Mouse (Mus musculus): Measurements from ENCODE around the gene Pgm1. TPM values are rescaled to one million over a fixed set of nuclear protein-coding genes. Genes with fewer than 3 reads are reported as not detected.

Pgm1 gene
- polyA plus RNA-seq (2012; ENCODE audit: low replicate concordance): 1.8 and 3.4 TPM in 2 replicates

GRCm38 (mm10) chr4:99929149-99929612, at the start of gene Pgm1:
Gene Pgm1, plus strand, starts transcription at chr4:99929414.

GRCm38 (mm10) chr4:99929613-99930517, 651 bp downstream of the Pgm1 start, which contains the start of gene Itgb3bp:
Gene Itgb3bp, minus strand, starts transcription at chr4:99929813.

Other genes with a start within 250 kb of the Pgm1 start
- gene Alg6, start 213.8 kb upstream of the Pgm1 start, polyA plus RNA-seq (2012; ENCODE audit: low replicate concordance): 0.66 and 0.73 TPM in 2 replicates
- gene Efcab7, start 100.2 kb upstream of the Pgm1 start, polyA plus RNA-seq (2012; ENCODE audit: low replicate concordance): not detected in 2 replicates
- gene Itgb3bp, start 399 bp downstream of the Pgm1 start, polyA plus RNA-seq (2012; ENCODE audit: low replicate concordance): 0.10 and 0.24 TPM in 2 replicates
- 0.02 TPM in 1 of 2 replicates, not detected in the other for gene Ror1, start 166.4 kb downstream of the Pgm1 start, polyA plus RNA-seq (2012; ENCODE audit: low replicate concordance)

All from leukemia stem cell, adult 10-12 weeks (primary cell).